Mouse (Mus musculus) ES-E14 (cell line): ENCODE data around the gene Fgfr1op2. TPM values are rescaled to one million over a fixed set of nuclear protein-coding genes. Genes with fewer than 3 reads are reported as not detected.

Experiments
- DNase-seq: peaks from one replicate; pipeline ENCODE4 v3.0.0-alpha.2; 2013; ENCODE audit warnings: low read depth, low spot score
- H3K27ac ChIP-seq: 2 replicates; pipeline ENCODE4 v1.5.1; 2012; ENCODE audit warnings: low read depth, mild to moderate bottlenecking, low read length, moderate library complexity, mixed read lengths; ENCODE audit not compliant: poor library complexity, insufficient read depth, severe bottlenecking
- H3K36me3 ChIP-seq: 2 replicates; pipeline ENCODE4 v1.6.1; 2012; ENCODE audit warnings: mild to moderate bottlenecking, low read length, moderate library complexity, mixed read lengths; ENCODE audit not compliant: control insufficient read depth, poor library complexity, insufficient read depth, severe bottlenecking
- H3K4me1 ChIP-seq, 2 experiments: fragments of 150-350 bp in 1 of 2; sonication (generic) in 1 of 2; 2 replicates each; pipeline ENCODE4 v1.6.1; 2012; ENCODE audit warnings: low read length in 2 of 2, mild to moderate bottlenecking in 1 of 2, mixed read lengths in 1 of 2; ENCODE audit not compliant: control insufficient read depth in 2 of 2, insufficient read depth in 2 of 2, poor library complexity in 1 of 2
- H3K4me3 ChIP-seq, 2 experiments: fragments of 150-350 bp in 1 of 2; sonication (generic) in 1 of 2; 2 replicates each; pipeline ENCODE4 v1.5.1; 2012; ENCODE audit warnings: low read length in 2 of 2, low read depth in 1 of 2, mild to moderate bottlenecking in 1 of 2, mixed read lengths in 1 of 2; ENCODE audit not compliant: insufficient read depth in 1 of 2, poor library complexity in 1 of 2, severe bottlenecking in 1 of 2
- H3K9ac ChIP-seq: 2 replicates; pipeline ENCODE4 v1.6.1; 2012; ENCODE audit warnings: low read depth, mild to moderate bottlenecking, low read length, mixed read lengths; ENCODE audit not compliant: poor library complexity, insufficient read depth, severe bottlenecking
- H3K9me3 ChIP-seq: fragments of 150-350 bp; sonication (generic); 2 replicates; pipeline ENCODE4 v1.6.1; 2012; ENCODE audit warnings: low read depth, mild to moderate bottlenecking, low read length; ENCODE audit not compliant: control insufficient read depth, insufficient read depth
- CHD2 ChIP-seq: IDR thresholded peaks from 2 replicates; pipeline ENCODE4 v1.6.1; 2014; ENCODE audit warnings: mild to moderate bottlenecking, low read depth, low read length, inconsistent platforms
- HCFC1 ChIP-seq: IDR thresholded peaks from 2 replicates; pipeline ENCODE4 v1.6.1; 2012; ENCODE audit warnings: low read length, inconsistent platforms, borderline replicate concordance; ENCODE audit not compliant: insufficient read depth
- MAFK ChIP-seq: IDR thresholded peaks from 2 replicates; pipeline ENCODE4 v1.6.1; 2014; ENCODE audit warnings: mild to moderate bottlenecking, low read depth, low read length, inconsistent platforms; ENCODE audit not compliant: insufficient read depth
- ZC3H11A ChIP-seq: IDR thresholded peaks from 2 replicates; pipeline ENCODE4 v1.6.1; 2012; ENCODE audit warnings: low read depth, mild to moderate bottlenecking, inconsistent platforms, low read length, borderline replicate concordance
- ZNF384 ChIP-seq: IDR thresholded peaks from 2 replicates; pipeline ENCODE4 v1.6.1; 2012; ENCODE audit warnings: low read depth, low read length, inconsistent platforms
- in situ Hi-C, 2 experiments: fragments of 600-800 bp; cut with MboI; formaldehyde crosslinking; loops; one replicate each; pipeline ENCODE4 v1.15.1; 2025; ENCODE audit warnings: low sequenced_read_pairs in 2 of 2, inconsistent platforms in 1 of 2; ENCODE audit not compliant: unreplicated experiment in 2 of 2
- total RNA-seq: library from RNA; depleted of rRNA; stranded (reverse); fragments of 300-350 nt; gene quantifications from 2 replicates; pipeline ENCODE4 v1.2.3, GENCODE M21; 2012

Fgfr1op2 gene
- total RNA-seq, 1 experiment, result 35.7 TPM

DNA sequence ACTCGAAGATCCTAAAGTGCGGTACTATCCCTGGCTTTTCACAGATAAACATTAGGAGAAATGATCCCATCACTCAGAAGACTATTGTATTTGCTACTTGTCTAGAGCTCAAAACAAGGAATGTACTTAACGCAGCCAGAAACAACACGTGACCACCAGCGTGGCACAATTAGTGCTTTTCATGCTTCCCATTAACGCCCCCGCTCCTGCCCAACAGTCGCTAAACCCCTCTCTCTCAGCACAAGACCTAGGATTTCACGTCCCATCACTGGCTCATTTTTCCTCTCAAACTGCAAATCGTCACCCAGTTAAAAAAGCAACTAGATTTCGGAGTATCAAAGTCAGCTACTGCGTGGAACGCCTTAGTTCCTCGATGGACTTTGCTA is 56.6 kb downstream of the Fgfr1op2 start:
- no peaks in the 10 kb centered on the region for H3K9me3 ChIP-seq
- H3K4me3 ChIP-seq, result peak overlapping the region; percentile 92 to 95
- H3K9ac ChIP-seq, result peak overlapping the region; percentile 95
- H3K27ac ChIP-seq, result peak overlapping the region; percentile 98
- in situ Hi-C loops, result no loop called here
- DNase-seq, result no peak
- peaks cover 8 to 12% of the 10 kb centered on the region in 2 experiments for H3K4me1 ChIP-seq
- TF ChIP-seq MAFK (no peak), HCFC1 (no peak), ZNF384 (no peak), CHD2 (no peak), ZC3H11A (no peak)
- H3K36me3 ChIP-seq, result no peaks in the 10 kb centered on the region; the same call in 1 of the 2 replicates

DNA sequence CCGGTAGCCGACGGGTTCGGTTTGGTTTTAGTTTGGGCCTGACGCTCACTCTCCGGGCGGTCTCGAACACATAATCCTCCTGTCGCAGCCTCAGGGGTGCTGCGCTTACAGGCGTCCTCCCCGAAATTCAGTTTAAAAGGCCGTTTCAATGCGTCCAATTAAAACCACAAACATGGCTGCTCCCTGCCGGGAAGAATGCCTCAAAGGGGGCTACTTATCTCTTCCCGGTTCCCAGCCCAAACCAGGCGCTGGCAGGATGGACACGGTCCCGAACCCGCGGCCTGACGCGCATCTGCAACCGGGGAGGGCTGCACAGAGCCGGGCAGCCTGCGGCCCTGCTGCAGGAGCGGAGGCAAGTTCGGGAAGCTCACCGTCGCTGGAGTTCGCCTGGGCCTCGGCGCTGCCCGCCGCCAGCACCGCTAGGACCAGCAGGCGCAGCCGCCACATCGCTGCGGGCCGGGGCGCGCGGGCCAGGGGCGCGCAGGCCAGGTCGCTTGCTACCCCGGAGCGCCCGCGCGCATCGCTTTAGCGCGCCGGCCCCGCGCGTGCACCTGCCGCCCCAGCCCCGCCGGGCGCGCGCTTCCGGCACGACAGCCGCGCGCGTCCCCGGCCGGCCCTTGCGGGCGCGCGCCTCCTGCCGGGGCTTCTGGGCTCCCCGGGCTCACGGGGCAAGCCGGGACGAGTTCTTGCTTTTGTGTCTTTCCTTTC is 57.2 kb downstream of the Fgfr1op2 start:
- TF ChIP-seq ZNF384 (no peak), MAFK (no peak), HCFC1 (no peak), CHD2 (no peak), ZC3H11A (no peak)
- Histone ChIP-seq H3K4me3 (peak overlapping the region; percentile 92 to 95), H3K27ac (peak overlapping the region; percentile 98), H3K4me1 (peaks cover 8 to 12% of the 10 kb centered on the region in 2 experiments), H3K9ac (peak overlapping the region; percentile 95), H3K36me3 (no peaks in the 10 kb centered on the region; the same call in 1 of the 2 replicates), H3K9me3 (no peaks in the 10 kb centered on the region)
- in situ Hi-C loops, result no loop called here
- DNase-seq, result peak; percentile 55

DNA sequence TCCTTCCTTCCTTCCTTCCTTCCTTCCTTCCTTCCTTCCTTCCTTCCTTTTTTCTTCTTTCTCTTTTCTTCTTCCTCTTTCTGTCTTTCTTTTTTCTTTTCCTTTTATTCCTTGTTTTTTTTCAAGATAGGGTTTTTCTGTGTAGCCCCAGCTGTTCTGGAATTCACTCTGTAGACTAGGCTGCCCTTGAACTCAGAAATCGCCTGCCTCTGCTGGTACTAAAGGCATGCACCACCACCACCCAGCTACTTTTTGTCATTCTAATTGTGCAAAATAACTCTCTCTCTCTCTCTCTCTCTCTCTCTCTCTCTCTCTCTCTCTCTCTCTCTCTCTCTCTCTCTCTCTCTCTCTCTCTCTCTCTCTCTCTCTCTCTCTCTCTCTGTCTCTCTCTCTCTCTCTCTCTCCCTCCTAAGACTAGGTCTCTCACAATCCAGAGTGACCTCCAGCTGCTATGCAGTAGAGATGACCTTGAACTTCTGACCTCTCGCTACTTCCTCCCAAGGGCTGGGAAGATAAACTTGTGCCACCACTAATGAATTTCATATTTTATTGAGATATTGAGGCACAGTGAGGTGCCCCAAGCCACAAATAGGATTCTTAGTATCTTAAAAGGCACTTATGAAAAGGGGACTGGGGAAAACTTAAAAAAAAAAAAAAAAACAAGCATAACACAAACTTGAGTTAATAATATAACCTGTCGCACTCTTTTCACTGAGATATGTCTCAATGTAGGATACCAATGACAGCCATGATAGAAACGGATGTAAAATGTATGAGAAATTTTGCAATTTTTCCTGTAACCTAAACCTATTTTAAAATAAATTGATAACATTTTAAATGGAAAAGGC is 58.0 kb downstream of the Fgfr1op2 start:
- H3K27ac ChIP-seq, result peak overlapping the region; percentile 98; the same call in 1 of the 2 replicates
- H3K9me3 ChIP-seq, result no peaks in the 10 kb centered on the region
- H3K36me3 ChIP-seq, result no peaks in the 10 kb centered on the region; the same call in 1 of the 2 replicates
- H3K9ac ChIP-seq, result no peak overlapping the region
- TF ChIP-seq CHD2 (0 out of 2 replicates have a peak, but pooled peaks have one; percentile 38), ZNF384 (peak; percentile 78), ZC3H11A (no peak)
- DNase-seq, result peak; percentile 55
- H3K4me1 ChIP-seq, result peaks cover 8 to 12% of the 10 kb centered on the region in 2 experiments
- in situ Hi-C loops, result no loop called here
- peak overlapping the region in 1 of 2 experiments; percentile 41; a peak in 1 of 4 replicates for H3K4me3 ChIP-seq

DNA sequence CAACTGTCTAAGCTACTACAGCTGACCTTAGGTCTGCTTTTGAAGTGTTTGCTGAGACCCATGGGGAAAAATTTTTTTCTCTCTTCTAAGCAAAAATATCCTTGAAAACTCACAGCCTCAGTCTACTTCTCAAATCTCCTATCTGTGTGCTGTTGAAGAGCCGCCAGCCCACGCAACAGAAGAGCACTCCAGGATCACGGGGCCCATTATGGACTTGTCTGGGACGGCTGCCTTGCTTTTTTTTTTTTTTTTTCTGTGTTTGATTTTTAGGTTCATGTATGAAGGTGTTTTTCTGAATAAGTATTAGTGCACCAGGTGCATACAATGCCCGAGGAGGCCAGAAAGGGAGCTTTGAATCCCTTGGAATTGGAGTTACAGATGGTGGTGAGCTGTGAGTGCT is 59.5 kb downstream of the Fgfr1op2 start:
- H3K27ac ChIP-seq, result no peak overlapping the region
- no peaks in the 10 kb centered on the region for H3K9me3 ChIP-seq
- H3K36me3 ChIP-seq, result no peaks in the 10 kb centered on the region
- H3K4me1 ChIP-seq, result peaks cover 3 to 6% of the 10 kb centered on the region in 2 experiments
- DNase-seq, result no peak
- TF ChIP-seq ZC3H11A (no peak), CHD2 (no peak), MAFK (no peak), ZNF384 (no peak), HCFC1 (no peak)
- H3K4me3 ChIP-seq, result no peak overlapping the region
- no peak overlapping the region for H3K9ac ChIP-seq
- in situ Hi-C loops, result no loop called here
